Mouse (Mus musculus) left cerebral cortex, postnatal 10 days (tissue): ENCODE results near the gene Nr2f2. TPM values are rescaled to one million over a fixed set of nuclear protein-coding genes. Genes with fewer than 3 reads are reported as not detected.
A peak's percentile ranks its signal among the peaks of the same experiment; 100 is the strongest.

ENCODE experiments used
- DNase-seq, 2 experiments: peaks; one replicate each; pipeline ENCODE4 v3.0.0; 2021 to 2022; ENCODE audit warnings: low spot score in 2 of 2, mixed read lengths in 1 of 2; ENCODE audit errors: extremely low spot score in 1 of 2
- intact Hi-C: fragments of 180-260 bp; cut with DNase I; formaldehyde crosslinking; loops from one replicate; pipeline ENCODE4 v1.15.1; 2025
- total RNA-seq, 2 experiments: library from RNA; stranded (reverse); gene quantifications; 2 replicates each; pipeline ENCODE4 v1.2.3; 2021

The Nr2f2 gene
- total RNA-seq, 2 experiments from 2014 or later, result 45.7 to 55.9 TPM

DNA sequence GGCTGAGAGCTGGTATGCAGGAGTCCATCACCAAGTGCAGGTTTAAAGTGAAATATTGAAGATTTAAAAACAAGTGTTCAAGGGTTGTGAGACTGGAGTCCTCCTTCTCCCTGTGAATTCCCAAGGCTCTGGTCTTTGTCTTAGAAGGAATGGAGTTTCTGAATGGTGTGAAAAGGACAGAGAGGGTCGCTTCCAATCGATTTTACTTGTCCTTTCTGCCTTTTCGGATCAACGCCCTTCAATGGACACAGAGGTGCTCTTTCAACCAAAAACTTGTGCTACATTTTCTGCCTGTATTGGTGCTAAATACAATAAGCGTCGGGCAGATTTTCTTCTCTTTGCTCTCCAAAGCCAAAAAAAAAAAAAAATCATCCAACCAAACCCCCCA lies 1.7 kb upstream of the Nr2f2 start:
- DNase-seq, result no peak
- intact Hi-C loops, result loop anchor here (5.0 to 10.0 kb wide), 2 partner anchors 36 to 1993 kb away; no protein-coding TSS in a partner anchor

DNA sequence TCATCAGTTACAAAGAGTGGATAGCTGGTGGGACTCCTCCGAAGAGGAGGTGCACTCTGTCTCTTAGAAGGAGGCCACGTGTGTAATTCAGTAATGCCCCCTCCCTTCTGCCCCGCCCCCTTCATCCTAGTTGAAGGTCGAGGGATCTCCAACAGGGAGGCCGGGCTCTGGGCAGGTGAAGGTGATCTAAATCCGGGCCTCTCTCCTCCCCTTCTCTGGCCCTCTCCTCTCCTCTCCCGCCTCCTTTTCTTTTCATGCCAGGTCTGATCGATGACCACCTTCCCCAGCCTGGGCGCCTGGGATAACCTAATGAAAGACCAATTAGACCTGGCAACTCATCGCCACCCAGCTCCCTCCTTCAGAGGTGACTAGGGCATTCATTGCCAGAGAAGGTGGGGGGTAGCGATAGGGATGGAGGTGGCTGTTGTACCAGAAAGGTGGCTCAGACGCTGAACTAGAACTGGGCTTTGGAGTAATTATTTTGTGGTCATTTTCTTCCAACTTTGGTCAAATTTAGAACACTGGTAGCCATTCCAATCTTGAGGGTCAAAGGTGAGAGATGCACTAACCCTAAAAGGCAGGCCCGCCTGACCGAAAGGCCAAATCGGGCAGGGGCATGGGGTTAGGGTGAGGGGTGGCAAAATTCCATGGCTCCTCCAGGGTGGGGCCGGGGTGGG lies 1.2 kb upstream of the Nr2f2 start:
- DNase-seq, result peak in 1 of 2 experiments; percentile 37
- intact Hi-C loops, result loop anchor here (5.0 to 10.0 kb wide), 2 partner anchors 35 to 1993 kb away; no protein-coding TSS in a partner anchor

DNA sequence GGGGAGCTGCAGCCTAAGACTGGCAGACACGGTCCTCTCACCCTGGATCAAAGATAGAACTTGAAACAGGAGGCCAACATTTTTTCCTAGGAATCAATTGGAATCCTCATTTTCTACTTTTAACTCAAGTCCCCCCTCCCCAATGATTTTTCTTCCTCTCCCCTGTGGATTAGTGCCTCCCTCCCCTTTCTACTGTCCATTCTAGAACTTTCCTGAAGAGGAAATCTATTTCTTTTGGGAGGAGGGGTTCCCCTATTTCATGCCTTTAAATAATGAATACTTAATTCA lies 217 bp upstream of the Nr2f2 start:
- intact Hi-C loops, result loop anchor here (5.0 to 10.0 kb wide), 2 partner anchors 34 to 1992 kb away; no protein-coding TSS in a partner anchor
- no peak for DNase-seq

DNA sequence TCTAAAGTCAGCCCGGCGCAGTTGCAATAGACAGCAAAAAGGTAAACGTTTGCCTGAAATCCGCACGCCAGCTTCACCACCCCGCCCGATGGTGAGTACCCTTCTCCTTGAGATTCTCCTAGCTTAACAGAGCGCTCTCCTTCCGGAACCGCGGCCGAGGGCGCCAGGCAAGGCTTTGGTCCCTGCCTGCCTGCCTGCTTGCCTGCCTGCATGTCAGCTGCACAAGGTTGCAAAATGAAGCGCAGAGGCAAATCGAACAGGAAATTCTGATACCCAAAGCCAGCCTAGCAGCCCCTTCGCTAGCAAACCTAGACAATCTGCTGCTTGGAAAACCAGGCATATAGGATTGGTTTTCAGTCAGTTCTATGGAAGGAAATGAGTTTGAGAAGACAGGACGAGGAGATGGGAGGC lies 1.1 kb downstream of the Nr2f2 start:
- peak in 1 of 2 experiments; percentile 43 for DNase-seq

DNA sequence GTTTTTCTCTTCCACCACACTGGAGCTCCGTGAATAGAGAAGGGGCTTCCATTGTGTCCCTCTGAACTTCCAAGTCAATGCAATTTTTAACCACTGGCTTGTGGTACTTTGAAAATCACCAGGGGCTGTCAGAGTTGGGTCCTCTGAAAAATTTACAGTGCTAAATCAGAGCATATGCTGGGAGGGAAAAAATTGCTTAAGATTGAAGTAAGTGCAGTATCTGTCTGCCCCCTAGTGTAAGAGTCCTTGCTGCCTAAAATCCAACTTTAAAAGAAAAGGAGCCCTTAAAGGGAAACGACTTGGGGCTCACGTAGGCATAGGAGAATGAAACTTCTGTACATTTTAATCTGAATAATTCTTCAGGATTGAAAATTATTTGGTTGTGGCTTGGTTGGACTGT lies 1.7 kb downstream of the Nr2f2 start:
- intact Hi-C loops, result loop anchor here (2.0 to 10.0 kb wide), 4 partner anchors 32 to 1990 kb away; no protein-coding TSS in a partner anchor
- no peak for DNase-seq

More for the DNA sequence above, 1.1 kb downstream of the Nr2f2 start:
- intact Hi-C loops, result loop anchor here (2.0 to 10.0 kb wide), 3 partner anchors 33 to 1991 kb away; no protein-coding TSS in a partner anchor

DNA sequence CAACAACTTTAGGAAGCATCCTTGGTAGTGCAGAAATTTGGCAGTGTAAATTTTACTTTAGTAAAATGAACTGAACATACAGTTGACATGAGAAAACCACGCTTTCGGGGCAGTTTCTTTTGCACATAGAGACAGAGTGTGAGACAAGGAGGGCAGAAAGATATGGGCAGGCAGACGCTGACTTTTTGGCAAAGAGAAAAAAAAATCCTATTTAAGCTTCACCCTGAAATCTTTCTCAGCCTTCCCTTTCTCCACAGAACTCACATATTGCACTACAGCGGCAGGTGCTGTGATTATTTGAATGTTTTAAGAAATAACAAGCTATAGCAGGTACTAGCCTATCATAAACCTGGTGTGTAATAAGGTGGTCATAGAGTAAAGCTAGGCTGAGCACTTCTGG lies 3.2 kb downstream of the Nr2f2 start:
- intact Hi-C loops, result loop anchor here (5.0 to 10.0 kb wide), 2 partner anchors 1019 to 1989 kb away; no protein-coding TSS in a partner anchor
- no peak for DNase-seq

DNA sequence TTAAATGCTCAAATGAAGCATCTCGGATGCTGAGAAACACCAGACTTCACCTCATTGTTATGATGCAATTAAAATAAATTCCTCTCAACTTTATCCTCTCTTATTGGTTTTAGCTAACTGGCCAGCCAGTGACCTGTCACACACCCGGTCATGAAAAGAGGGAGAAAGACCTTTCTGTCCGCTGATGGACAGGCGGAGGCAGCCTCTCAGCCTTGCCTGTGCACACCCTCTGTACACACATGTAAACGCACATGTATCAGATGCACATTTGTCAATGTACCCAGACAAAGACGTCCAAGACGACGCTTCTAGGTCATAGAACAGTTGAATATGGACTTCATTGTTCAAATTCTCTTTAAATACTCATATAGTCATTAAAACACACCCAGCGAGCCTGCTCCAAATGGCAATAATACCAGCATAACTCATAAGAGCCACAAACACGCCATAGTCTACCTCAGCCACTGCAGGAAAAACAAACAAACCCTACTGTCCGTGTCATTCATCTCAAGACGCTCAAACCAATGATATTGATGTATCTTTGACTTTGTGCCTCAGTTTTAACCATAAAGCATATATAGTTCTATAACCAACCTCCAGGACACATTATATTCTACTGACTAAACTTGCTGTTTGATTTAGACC lies 3.9 kb downstream of the Nr2f2 start:
- intact Hi-C loops, result loop anchor here (5.0 to 10.0 kb wide), 2 partner anchors 1020 to 1988 kb away; no protein-coding TSS in a partner anchor
- no peak for DNase-seq

DNA sequence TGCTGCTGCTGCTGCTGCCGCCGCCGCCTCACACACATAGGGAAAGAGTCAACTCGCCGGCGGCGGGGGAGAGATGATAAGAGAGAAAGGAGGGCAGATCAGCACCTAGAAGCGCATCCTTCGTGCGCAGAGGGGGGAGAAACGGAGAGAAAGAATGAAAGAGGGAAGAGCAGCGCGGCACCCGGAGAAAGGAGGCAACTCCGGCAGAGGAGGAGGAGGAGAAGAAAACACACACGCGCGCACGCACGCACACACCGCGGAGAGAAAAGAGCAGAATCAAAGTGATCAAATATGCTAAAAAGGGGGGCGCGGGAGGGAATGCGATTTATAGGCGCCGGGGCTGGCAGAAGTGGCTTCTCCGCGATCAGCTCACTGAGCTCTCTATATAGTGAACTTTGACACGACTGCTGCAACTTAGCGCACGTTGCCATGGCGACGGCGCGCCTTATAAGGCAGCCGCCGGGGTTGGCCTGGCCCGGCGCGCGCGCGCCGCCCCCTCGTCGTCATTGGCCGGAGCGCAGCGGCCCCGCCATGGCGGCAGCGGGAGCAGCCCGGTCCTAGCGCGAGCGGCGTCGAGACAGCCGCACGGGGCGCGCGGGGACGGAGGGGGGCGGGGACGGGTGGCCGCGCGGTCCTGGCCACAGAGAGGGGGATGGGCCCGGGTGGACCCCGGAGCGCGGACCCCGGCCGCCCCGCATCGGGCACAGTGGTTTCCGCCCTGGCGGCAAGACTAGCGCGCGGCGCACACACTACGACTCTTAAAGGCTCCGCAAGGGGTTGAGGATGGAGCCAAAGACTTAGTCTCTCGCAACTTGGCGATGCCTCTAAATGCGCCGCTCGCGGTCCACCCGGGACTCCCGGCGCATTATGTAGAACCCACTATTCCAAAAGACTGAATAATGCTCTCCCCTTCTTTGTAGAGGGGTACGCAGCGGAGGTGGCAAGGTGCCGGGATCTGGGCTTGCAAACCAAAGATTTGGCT lies 4.9 kb downstream of the Nr2f2 start:
- peak; percentile 81 to 96 for DNase-seq
- intact Hi-C loops, result loop anchor here (5.0 to 10.0 kb wide), 2 partner anchors 1021 to 1987 kb away; no protein-coding TSS in a partner anchor

DNA sequence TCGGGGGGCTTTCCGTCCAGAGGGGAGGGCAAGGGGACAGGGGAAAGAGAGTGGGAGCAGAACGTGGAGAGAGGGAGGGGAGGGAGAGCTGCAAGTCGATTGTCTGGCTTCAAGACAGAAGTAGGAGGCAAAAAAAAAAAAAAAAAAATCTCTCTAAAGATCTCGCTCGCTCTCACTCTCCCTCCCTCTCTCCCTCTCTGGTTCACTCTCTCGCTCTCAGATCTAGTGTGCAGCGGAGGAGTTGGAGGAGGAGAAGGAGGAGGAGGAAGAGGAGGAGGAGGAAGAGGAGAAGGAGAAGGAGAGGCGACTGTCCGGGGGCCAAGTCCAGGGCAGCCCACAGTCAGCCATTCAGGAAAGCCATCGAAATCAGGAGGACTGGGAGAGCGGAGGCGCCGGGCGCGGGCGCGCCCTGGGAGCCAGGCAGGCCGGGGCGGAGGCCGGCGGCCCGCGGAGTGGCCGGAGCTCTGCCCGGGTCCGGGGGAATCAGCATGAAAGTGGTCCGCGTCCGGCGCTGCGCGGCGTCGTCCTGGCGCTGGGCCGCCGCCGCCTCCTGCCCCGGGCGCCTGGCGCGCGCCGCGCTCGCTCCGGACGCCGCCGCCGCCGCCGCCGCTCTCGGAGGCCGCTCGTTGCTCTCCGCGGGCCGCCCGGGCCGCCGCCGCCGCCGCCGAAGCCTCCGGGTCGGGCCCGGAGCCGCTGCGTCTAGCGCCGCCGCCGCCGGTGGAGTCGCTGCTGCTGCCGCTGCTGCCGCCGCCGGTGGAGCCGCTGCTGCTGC lies 5.7 kb downstream of the Nr2f2 start:
- intact Hi-C loops, result loop anchor here (5.0 to 10.0 kb wide), 2 partner anchors 1022 to 1986 kb away; no protein-coding TSS in a partner anchor
- peak in 1 of 2 experiments; percentile 68 for DNase-seq

DNA sequence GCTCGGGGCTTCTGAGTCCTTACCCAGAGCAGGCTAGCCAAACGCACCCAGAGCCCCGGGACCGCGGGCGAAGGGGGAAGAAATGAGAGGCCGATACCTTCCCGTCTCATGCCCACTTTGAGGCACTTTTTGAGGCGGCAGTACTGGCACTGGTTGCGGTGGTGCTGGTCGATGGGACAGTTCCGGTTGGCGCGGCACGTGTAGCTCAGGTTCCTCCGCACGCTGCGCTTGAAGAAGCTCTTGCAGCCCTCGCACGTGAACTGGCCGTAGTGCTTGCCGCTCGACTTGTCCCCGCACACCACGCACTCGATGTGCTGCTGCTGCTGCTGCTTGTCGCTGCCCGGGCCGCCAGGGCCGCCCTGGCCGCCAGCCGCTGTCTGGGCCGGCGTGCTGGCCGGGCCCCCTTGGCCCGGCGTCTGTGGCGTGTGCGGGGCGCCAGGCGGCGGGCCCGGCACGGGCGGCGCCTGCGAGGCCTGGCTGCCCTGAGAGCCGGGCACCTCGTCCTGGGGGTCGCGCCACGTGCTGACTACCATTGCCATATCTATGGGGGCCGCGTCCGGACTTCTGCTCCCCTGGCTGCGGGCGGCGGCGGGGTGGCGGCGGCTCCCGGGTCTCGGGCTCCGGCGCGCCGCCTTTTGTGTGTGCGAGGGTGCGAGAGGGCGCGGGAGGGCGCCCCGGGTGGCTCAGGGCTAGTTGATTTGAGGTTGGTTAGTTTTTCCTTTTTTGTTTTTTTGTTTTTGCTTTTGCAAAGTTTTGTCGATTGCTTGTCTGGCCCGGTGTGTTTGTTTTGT lies 6.5 kb downstream of the Nr2f2 start:
- intact Hi-C loops, result loop anchor here (5.0 to 10.0 kb wide), 2 partner anchors 1022 to 1985 kb away; no protein-coding TSS in a partner anchor
- DNase-seq, result peak in 1 of 2 experiments; percentile 50

DNA sequence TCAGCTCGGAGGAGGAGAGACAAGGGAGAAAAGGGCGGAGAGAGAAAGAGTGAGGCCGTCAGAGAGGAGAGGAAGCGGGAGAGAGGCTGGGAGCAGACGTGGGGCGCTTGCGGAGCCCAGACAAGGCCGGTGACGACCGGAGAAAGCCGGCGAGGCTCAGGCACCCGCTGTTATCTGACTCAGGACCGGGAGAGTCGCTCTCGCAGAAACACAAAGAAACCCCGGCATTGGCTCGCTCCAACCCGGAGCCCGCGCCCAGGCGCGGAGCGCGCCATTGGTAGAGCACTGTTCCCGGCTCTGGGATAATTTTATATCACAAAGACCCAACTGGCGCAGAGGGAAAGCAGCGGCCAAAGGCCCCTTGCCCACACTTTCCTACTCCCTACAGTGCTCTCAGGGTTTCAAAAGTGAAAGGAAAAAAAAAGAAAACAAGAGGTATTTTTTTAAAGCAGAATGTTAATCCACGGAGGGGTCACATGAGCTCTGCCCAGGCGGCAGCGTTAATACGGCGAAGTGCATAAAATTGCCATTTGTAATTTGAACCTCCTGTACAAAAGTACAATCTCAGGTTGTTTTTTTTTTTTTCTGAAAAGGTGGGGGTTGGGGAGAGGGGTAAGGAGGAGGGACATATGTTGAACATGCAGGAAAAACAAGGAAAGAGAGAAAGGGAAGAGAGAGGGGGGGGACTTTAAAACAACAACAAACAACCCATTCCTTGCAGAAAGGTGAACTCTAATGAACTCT lies 7.5 kb downstream of the Nr2f2 start:
- peak in 1 of 2 experiments; percentile 60 for DNase-seq

DNA sequence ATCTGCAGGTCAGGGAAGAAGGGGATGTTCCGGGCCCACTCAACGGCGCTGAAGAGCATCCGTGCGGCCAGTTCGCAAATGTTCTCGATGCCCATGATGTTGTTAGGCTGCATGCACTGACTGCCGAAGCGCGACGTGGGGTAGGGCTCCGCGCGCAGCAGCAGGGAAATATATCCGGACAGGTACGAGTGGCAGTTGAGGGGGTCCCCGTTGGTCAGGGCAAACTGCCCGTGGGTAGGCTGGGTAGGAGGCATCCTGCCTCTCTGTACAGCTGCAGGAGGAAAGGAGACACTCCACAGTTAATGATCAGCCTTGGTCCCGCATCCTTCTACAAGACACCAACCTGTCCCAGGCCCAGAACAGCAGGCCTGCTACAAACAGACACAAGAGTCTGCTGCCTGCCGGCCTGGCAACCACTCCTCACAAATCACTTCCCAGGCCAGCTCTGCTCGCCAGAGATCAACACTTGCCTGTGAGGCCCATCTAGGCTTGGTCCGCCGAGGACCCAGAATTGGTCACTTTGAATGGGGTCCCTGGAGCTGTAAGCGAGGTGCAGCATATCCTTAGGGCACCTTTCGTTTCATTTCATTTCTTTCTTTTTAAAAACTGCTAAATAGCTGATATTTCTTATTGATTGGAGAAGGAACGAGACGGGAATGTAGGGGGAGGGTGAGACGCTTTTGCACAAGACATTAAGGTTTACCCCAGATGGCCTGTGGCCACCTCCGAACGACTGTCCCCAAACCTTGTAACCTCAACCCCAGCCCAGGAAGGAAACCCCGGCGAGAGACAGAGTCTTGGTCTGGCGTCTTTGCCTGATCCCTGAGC lies 8.3 kb downstream of the Nr2f2 start:
- DNase-seq, result no peak

More for the DNA sequence above, 7.5 kb downstream of the Nr2f2 start:
- intact Hi-C loops, result no loop called here

DNA sequence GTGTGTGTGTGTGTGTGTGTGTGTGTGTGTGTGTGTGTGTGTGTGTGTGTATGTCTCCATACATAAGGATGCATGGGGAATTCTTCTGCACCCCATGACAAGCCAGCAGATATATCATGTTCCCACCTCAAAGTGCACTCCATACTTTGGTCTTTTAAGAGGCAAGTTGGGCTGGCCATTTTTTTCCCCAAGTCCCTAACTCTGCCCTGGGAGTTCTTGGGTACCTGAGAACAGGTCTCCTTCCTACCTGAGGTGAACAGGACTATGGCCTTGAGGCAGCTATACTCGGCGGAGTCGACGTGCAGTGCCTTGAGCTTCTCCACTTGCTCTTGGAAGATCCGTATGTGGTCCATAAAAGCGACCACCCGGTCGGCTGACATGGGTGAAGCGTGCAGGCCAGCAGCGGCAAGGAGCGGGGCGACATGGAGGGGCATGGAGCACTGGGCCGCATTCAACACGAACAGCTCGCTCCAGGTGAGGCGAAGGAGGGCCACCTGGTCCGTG lies 9.0 kb downstream of the Nr2f2 start:
- intact Hi-C loops, result no loop called here
- peak in 1 of 2 experiments; percentile 32 for DNase-seq

More for the DNA sequence above, 8.3 kb downstream of the Nr2f2 start:
- intact Hi-C loops, result no loop called here

DNA sequence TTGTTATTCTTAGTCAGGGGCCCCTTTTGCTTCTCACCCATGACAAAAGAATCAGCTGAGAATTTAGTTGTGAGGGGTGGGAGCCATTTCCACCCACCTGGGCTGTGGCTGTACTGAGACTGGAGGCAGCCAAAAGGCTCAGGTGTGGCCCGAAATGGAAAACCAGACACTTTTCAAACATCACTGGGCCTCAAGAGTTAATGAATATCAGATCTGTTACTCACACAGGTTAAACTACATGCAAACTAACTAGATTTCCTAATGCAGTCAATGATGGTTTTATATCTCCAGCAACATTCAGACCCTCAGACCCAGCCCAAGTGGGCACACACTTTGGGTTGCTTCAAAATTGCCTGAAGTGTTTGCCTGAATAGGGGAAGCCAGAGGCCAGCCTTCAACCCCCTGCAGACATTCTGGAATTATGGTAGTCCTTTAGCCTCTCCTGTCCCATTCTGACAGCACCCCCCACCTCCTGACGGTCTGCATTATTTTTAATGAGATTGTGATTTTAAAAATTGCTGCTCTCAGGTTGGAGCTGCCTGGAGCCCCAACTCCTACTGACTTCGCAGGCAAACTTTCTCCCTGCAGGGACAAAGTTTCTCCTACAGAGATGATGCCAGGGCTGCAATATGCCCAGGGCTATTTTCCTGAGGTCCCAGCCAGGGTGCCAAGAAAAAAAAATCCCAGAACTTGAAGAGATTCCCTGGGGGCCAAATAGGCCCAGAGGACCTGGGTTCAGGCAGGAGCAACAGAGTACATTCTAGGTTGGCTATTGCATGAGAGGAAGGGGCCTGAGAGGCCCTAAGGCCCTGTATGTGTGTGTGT lies 9.6 kb downstream of the Nr2f2 start:
- no peak for DNase-seq
- intact Hi-C loops, result no loop called here
